Mouse (Mus musculus): ENCODE results near the gene Grid1. TPM values are rescaled to one million over a fixed set of nuclear protein-coding genes. Genes with fewer than 3 reads are reported as not detected.

Grid1 gene
- polyA plus RNA-seq, 1 experiment = not detected

DNA sequence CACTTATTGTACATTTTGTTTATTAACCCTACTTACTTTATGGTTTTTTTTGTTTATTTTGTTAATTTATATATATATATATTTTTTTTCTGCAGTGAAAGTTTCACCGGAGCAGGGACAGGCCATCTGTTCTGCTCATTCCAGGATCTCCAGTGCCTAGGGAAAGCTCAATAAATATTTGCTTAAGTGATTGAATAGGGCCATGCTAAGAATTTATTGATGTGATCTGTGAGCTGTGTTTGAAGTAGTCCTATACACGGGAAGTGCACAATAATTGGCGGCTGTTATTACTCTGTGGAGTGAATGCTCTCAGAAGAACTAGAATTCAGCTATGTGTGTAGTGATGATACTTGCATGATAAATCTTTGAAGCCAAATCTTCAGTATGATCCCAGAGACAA is 234.2 kb downstream of the Grid1 start:
- H3K79me2 ChIP-seq (ENCODE audit: control insufficient read depth, insufficient read depth) = no peaks in the 10 kb centered on the region
- H3ac ChIP-seq (ENCODE audit: control insufficient read depth, insufficient read length) = no peak overlapping the region
- no peak overlapping the region for H3K4me2 ChIP-seq (ENCODE audit: low read depth)
- no peak for TF ChIP-seq POLR2AphosphoS2 (IDR thresholded peaks at IDR 0.05; ENCODE audit: insufficient read length, low read depth)
- TF ChIP-seq TCF12 (IDR thresholded peaks at IDR 0.05; ENCODE audit: insufficient read depth, poor library complexity, severe bottlenecking) = no peak
- TF ChIP-seq MYOD1 (IDR thresholded peaks at IDR 0.05; ENCODE audit: control insufficient read depth in 1 of 3, insufficient read length in 2 of 3, low read depth in 2 of 3) = no peak
- TF ChIP-seq MAX (IDR thresholded peaks at IDR 0.05; ENCODE audit: low read depth) = no peak
- no peak for TF ChIP-seq REST (IDR thresholded peaks at IDR 0.05; ENCODE audit: insufficient read depth, insufficient read length)
- no peak for TF ChIP-seq TCF3 (IDR thresholded peaks at IDR 0.05; ENCODE audit: insufficient read length, low read depth)
- TF ChIP-seq USF1 (IDR thresholded peaks at IDR 0.05; ENCODE audit: low read depth) = no peak
- TF ChIP-seq MYOG (IDR thresholded peaks at IDR 0.05; ENCODE audit: control insufficient read depth in 1 of 3, insufficient read depth in 1 of 3, insufficient read length in 2 of 3, low read depth in 2 of 3) = no peak
- H3K27me3 ChIP-seq (ENCODE audit: control insufficient read depth, insufficient read depth, insufficient read length) = no peaks in the 10 kb centered on the region
- no peak overlapping the region for H3K4me3 ChIP-seq
- H3K36me3 ChIP-seq (ENCODE audit: control insufficient read depth, insufficient read depth) = no peaks in the 10 kb centered on the region

DNA sequence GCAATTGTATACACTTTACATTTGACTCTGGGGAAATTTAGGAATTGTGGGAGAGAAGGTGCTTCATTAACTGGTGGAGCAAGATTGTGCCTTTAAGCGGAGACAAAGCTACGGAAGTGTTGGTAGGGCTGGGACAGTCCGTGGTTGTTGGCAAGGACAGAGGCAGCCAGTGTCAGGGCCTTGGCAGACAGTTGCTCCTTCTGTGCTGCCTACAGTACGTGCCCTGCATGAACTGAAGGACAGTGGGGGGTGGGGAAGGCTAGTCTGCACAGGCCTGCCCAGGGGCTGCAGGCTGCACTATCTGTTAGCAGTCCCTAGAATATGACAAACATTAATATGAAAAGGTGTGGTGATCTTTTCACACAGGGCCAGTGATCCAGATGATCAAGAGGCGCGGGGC is 254.7 kb downstream of the Grid1 start:
- no peaks in the 10 kb centered on the region for H3K27me3 ChIP-seq (ENCODE audit: control insufficient read depth, insufficient read depth, insufficient read length)
- no peak overlapping the region for H3ac ChIP-seq (ENCODE audit: control insufficient read depth, insufficient read length)
- no peaks in the 10 kb centered on the region for H3K79me2 ChIP-seq (ENCODE audit: control insufficient read depth, insufficient read depth)
- TF ChIP-seq USF1 (IDR thresholded peaks at IDR 0.05; ENCODE audit: low read depth) (no peak), TCF12 (IDR thresholded peaks at IDR 0.05; ENCODE audit: insufficient read depth, poor library complexity, severe bottlenecking) (no peak), CEBPB (IDR thresholded peaks at IDR 0.05; ENCODE audit: insufficient read depth, poor library complexity, severe bottlenecking) (no peak), REST (IDR thresholded peaks at IDR 0.05; ENCODE audit: insufficient read depth, insufficient read length) (no peak)
- H3K4me3 ChIP-seq = no peak overlapping the region
- no peak overlapping the region for H3K4me2 ChIP-seq (ENCODE audit: low read depth)
- H3K36me3 ChIP-seq (ENCODE audit: control insufficient read depth, insufficient read depth) = no peaks in the 10 kb centered on the region

DNA sequence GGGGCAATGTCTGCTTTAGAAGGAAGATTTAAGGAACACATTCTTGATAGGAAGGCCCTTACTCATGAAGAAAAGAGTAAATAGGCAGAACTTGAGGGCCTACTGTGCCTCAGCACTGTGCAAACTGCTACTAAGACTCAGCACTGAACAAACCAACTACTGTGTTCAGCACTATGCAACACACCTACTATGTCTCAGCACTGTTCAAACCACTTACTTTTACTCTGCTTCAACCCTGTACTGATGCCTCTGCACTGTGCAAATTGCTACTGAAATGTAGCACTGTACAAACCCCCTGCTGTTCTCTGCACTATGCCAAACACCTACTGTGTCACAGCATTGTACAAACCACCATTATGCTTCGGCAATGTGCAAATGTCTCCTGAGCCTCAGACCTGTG is 260.0 kb downstream of the Grid1 start:
- no peak for TF ChIP-seq MYOG (IDR thresholded peaks at IDR 0.05; ENCODE audit: control insufficient read depth in 1 of 3, insufficient read depth in 1 of 3, insufficient read length in 2 of 3, low read depth in 2 of 3)
- no peak for TF ChIP-seq CEBPB (IDR thresholded peaks at IDR 0.05; ENCODE audit: insufficient read depth, poor library complexity, severe bottlenecking)
- no peak for TF ChIP-seq USF1 (IDR thresholded peaks at IDR 0.05; ENCODE audit: low read depth)
- no peak for TF ChIP-seq POLR2A (IDR thresholded peaks at IDR 0.05; ENCODE audit: insufficient read length, low read depth)
- TF ChIP-seq MAX (IDR thresholded peaks at IDR 0.05; ENCODE audit: low read depth) = no peak
- no peak for TF ChIP-seq MYOD1 (IDR thresholded peaks at IDR 0.05; ENCODE audit: control insufficient read depth in 1 of 3, insufficient read length in 2 of 3, low read depth in 2 of 3)
- no peak for TF ChIP-seq POLR2AphosphoS2 (IDR thresholded peaks at IDR 0.05; ENCODE audit: insufficient read length, low read depth)
- Histone ChIP-seq H3K36me3 (ENCODE audit: control insufficient read depth, insufficient read depth) (no peaks in the 10 kb centered on the region), H3K4me2 (ENCODE audit: low read depth) (no peak overlapping the region), H3ac (ENCODE audit: control insufficient read depth, insufficient read length) (no peak overlapping the region), H3K4me3 (no peak overlapping the region), H3K79me2 (ENCODE audit: control insufficient read depth, insufficient read depth) (no peaks in the 10 kb centered on the region), H3K27me3 (ENCODE audit: control insufficient read depth, insufficient read depth, insufficient read length) (no peaks in the 10 kb centered on the region)

DNA sequence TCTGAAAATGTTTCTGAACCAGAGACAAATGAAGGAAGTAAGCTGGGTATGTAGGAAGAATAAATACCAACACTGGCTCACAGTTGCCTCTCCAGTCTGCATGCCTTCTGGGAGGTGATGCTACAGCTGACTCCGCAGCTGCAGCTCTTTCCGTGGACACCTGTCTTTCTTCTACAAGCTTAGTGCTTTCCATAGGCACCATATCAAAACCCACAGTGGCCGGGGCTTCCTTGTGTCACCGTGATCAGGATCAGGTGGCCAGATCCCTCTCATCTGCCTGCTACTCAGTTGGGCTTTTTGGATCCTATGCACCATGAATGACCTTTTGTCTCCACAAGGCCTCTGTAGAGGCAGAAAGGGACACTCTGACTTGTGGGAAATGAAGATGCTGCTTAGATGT is 272.7 kb downstream of the Grid1 start:
- H3K4me3 ChIP-seq = no peak overlapping the region
- H3K4me2 ChIP-seq (ENCODE audit: low read depth) = no peak overlapping the region
- TF ChIP-seq SRF (IDR thresholded peaks at IDR 0.05; ENCODE audit: control insufficient read depth, insufficient read length, low read depth) (no peak), USF1 (IDR thresholded peaks at IDR 0.05; ENCODE audit: low read depth) (no peak), TCF3 (IDR thresholded peaks at IDR 0.05; ENCODE audit: insufficient read length, low read depth) (no peak), REST (IDR thresholded peaks at IDR 0.05; ENCODE audit: insufficient read depth, insufficient read length) (no peak), POLR2AphosphoS2 (IDR thresholded peaks at IDR 0.05; ENCODE audit: insufficient read length, low read depth) (no peak), POLR2A (IDR thresholded peaks at IDR 0.05; ENCODE audit: insufficient read length, low read depth) (no peak), MAX (IDR thresholded peaks at IDR 0.05; ENCODE audit: low read depth) (no peak), MYOD1 (IDR thresholded peaks at IDR 0.05; ENCODE audit: control insufficient read depth in 1 of 3, insufficient read length in 2 of 3, low read depth in 2 of 3) (no peak), MYOG (IDR thresholded peaks at IDR 0.05; ENCODE audit: control insufficient read depth in 1 of 3, insufficient read depth in 1 of 3, insufficient read length in 2 of 3, low read depth in 2 of 3) (no peak), CEBPB (IDR thresholded peaks at IDR 0.05; ENCODE audit: insufficient read depth, poor library complexity, severe bottlenecking) (no peak), E2F4 (IDR thresholded peaks at IDR 0.05; ENCODE audit: insufficient read depth) (no peak), TCF12 (IDR thresholded peaks at IDR 0.05; ENCODE audit: insufficient read depth, poor library complexity, severe bottlenecking) (no peak)
- no peaks in the 10 kb centered on the region for H3K36me3 ChIP-seq (ENCODE audit: control insufficient read depth, insufficient read depth)
- no peak overlapping the region for H3ac ChIP-seq (ENCODE audit: control insufficient read depth, insufficient read length)
- no peaks in the 10 kb centered on the region for H3K27me3 ChIP-seq (ENCODE audit: control insufficient read depth, insufficient read depth, insufficient read length)
- H3K79me2 ChIP-seq (ENCODE audit: control insufficient read depth, insufficient read depth) = no peaks in the 10 kb centered on the region

DNA sequence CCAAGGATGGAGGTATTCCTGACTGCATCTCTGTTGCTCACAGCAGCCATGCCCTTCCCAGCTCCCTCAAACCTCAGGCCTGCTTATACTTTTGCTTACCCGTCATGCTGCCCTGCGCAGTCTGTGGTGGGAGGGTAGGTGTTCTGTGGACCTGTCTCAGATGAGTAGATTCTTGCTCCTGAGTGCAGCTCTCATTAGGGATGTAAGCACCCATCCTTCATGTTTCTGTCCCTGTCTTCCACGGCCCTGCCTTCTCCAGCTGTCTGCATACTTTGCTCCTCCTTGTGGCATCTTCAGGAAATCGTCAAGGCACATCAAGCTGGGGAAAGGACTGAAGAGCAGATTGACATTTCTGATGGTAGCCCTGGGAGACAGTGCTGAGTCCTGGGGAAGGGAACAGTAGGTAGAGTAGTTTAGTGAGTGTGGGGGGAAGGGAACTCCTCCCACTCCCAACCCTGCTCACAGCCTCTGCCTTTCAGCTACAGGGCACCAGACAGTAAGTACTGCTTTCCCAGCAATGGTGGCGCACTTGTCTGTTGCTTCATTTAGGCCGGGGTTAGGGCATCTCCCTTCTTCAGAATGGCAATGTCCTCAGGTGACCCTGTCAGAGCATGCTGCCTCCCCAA is 273.8 kb downstream of the Grid1 start:
- Histone ChIP-seq H3K4me3 (no peak overlapping the region), H3K79me2 (ENCODE audit: control insufficient read depth, insufficient read depth) (no peaks in the 10 kb centered on the region), H3ac (ENCODE audit: control insufficient read depth, insufficient read length) (no peak overlapping the region), H3K36me3 (ENCODE audit: control insufficient read depth, insufficient read depth) (no peaks in the 10 kb centered on the region), H3K4me2 (ENCODE audit: low read depth) (no peak overlapping the region), H3K27me3 (ENCODE audit: control insufficient read depth, insufficient read depth, insufficient read length) (no peaks in the 10 kb centered on the region)
- TF ChIP-seq POLR2A (IDR thresholded peaks at IDR 0.05; ENCODE audit: insufficient read length, low read depth) (no peak), E2F4 (IDR thresholded peaks at IDR 0.05; ENCODE audit: insufficient read depth) (no peak), SRF (IDR thresholded peaks at IDR 0.05; ENCODE audit: control insufficient read depth, insufficient read length, low read depth) (no peak), MYOG (IDR thresholded peaks at IDR 0.05; ENCODE audit: control insufficient read depth in 1 of 3, insufficient read depth in 1 of 3, insufficient read length in 2 of 3, low read depth in 2 of 3) (no peak), CEBPB (IDR thresholded peaks at IDR 0.05; ENCODE audit: insufficient read depth, poor library complexity, severe bottlenecking) (no peak), MYOD1 (IDR thresholded peaks at IDR 0.05; ENCODE audit: control insufficient read depth in 1 of 3, insufficient read length in 2 of 3, low read depth in 2 of 3) (no peak), REST (IDR thresholded peaks at IDR 0.05; ENCODE audit: insufficient read depth, insufficient read length) (no peak), MAX (IDR thresholded peaks at IDR 0.05; ENCODE audit: low read depth) (no peak), TCF3 (IDR thresholded peaks at IDR 0.05; ENCODE audit: insufficient read length, low read depth) (no peak), TCF12 (IDR thresholded peaks at IDR 0.05; ENCODE audit: insufficient read depth, poor library complexity, severe bottlenecking) (no peak), POLR2AphosphoS2 (IDR thresholded peaks at IDR 0.05; ENCODE audit: insufficient read length, low read depth) (no peak), USF1 (IDR thresholded peaks at IDR 0.05; ENCODE audit: low read depth) (no peak)

All from myocyte (in vitro differentiated cells).